Mouse (Mus musculus) ES-Bruce4 (cell line): ENCODE results near the gene Ctdnep1. TPM values are rescaled to one million over a fixed set of nuclear protein-coding genes. Genes with fewer than 3 reads are reported as not detected.

Source experiments
- H3K27ac ChIP-seq: 2 replicates; pipeline ENCODE4 v1.5.1; 2012; ENCODE audit warnings: low read length, inconsistent platforms; ENCODE audit not compliant: insufficient read depth
- H3K27me3 ChIP-seq: 2 replicates; pipeline ENCODE4 v1.6.1; 2012; ENCODE audit warnings: mild to moderate bottlenecking, low read length, inconsistent platforms; ENCODE audit not compliant: control insufficient read depth, poor library complexity, insufficient read depth, severe bottlenecking
- H3K36me3 ChIP-seq: 2 replicates; pipeline ENCODE4 v1.6.1; 2012; ENCODE audit warnings: inconsistent platforms, mild to moderate bottlenecking, low read length, moderate library complexity; ENCODE audit not compliant: control insufficient read depth, poor library complexity, insufficient read depth, severe bottlenecking
- H3K4me1 ChIP-seq: one replicate; pipeline ENCODE4 v1.8.1; 2011; ENCODE audit warnings: low read length; ENCODE audit not compliant: control insufficient read depth, insufficient read depth
- H3K4me3 ChIP-seq: 2 replicates; pipeline ENCODE4 v1.5.1; 2011; ENCODE audit warnings: low read depth, mild to moderate bottlenecking, low read length
- H3K9ac ChIP-seq: 2 replicates; pipeline ENCODE4 v1.6.1; 2012; ENCODE audit warnings: low read depth, mild to moderate bottlenecking, inconsistent platforms; ENCODE audit not compliant: poor library complexity, severe bottlenecking
- H3K9me3 ChIP-seq: replicated peaks from 2 replicates; pipeline ENCODE4 v1.6.1; 2012; ENCODE audit warnings: mild to moderate bottlenecking, low read length, inconsistent platforms; ENCODE audit not compliant: control insufficient read depth, poor library complexity, insufficient read depth, severe bottlenecking
- CTCF ChIP-seq: IDR thresholded peaks from one replicate; pipeline ENCODE4 v1.8.1; 2011; ENCODE audit warnings: low read depth, low read length
- EP300 ChIP-seq: IDR thresholded peaks from 2 replicates; pipeline ENCODE4 v1.6.1; 2011; ENCODE audit warnings: low read depth, low read length; ENCODE audit not compliant: insufficient read depth
- POLR2A ChIP-seq: IDR thresholded peaks from one replicate; pipeline ENCODE4 v1.8.1; 2011; ENCODE audit warnings: low read length; ENCODE audit not compliant: insufficient read depth
- polyA plus RNA-seq: library from polyadenylated mRNA; stranded (reverse); fragments of >200 nt; gene quantifications from 2 replicates; pipeline ENCODE4 v1.2.4, GENCODE M21; 2011; ENCODE audit warnings: low read depth; ENCODE audit not compliant: missing spikeins, insufficient read depth, insufficient read length

The Ctdnep1 gene
- polyA plus RNA-seq, 1 experiment = 61.9 TPM

GRCm38 (mm10) chr11:70010033-70010432, 29.1 kb downstream of the Ctdnep1 start:
- H3K27me3 ChIP-seq = no peaks in the 10 kb centered on the region
- no peak overlapping the region for H3K27ac ChIP-seq
- no peaks in the 10 kb centered on the region for H3K4me1 ChIP-seq
- H3K9ac ChIP-seq = no peak overlapping the region
- TF ChIP-seq POLR2A (no peak), EP300 (no peak), CTCF (no peak)
- H3K4me3 ChIP-seq = no peak overlapping the region
- H3K9me3 ChIP-seq = no peaks in the 10 kb centered on the region
- H3K36me3 ChIP-seq = peaks cover 61% of the 10 kb centered on the region

DNA sequence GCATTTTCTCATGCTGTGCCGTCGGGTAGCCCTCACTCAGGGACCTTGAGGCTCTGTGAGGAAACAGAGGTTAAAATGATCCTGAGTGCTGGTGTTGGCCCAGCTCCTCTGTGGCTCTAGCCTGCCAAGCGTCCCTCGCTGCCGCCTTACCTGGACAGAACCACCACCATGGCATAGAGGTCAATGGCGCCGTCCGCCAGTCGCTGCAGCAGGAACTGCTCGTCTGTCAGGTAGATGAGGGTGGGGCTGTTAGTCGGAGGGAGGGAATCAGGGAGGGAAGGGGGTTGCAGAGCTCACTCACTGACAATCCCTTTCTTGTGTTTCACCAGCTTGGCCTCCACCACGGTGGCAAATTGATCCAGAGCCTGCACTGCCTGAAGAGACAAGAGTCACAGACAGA, 29.6 kb downstream of the Ctdnep1 start:
- Histone ChIP-seq H3K9me3 (no peaks in the 10 kb centered on the region), H3K4me3 (no peak overlapping the region), H3K36me3 (peaks cover 57% of the 10 kb centered on the region), H3K4me1 (no peaks in the 10 kb centered on the region), H3K27me3 (no peaks in the 10 kb centered on the region), H3K27ac (no peak overlapping the region), H3K9ac (no peak overlapping the region)
- TF ChIP-seq POLR2A (no peak), EP300 (no peak), CTCF (no peak)

- peaks cover 53% of the 10 kb centered on the region for H3K36me3 ChIP-seq
Observed at GRCm38 (mm10) chr11:70010961-70011360, 30.0 kb downstream of the Ctdnep1 start.

DNA sequence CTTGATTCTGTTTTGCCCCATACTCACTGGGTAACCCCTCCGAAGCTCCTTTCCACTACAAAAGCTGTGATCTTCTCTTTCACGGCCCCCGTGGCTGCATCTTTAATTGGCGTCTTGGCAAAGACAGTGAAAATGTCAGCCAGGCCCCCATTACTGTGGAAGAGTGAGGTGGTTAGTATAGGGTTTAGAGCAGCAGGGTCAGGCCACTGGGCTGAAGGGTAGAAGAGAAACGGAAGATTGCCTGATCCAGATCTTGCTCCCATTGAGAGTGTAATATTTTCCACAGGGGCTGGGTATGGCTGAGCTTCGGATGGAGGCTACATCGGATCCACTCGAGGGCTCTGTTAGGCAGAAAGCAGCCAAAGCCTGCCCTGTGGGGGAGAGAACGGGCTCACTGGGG, 32.0 kb downstream of the Ctdnep1 start:
- H3K9ac ChIP-seq = no peak overlapping the region
- H3K27me3 ChIP-seq = no peaks in the 10 kb centered on the region
- no peak overlapping the region for H3K4me3 ChIP-seq
- no peaks in the 10 kb centered on the region for H3K9me3 ChIP-seq
- no peak overlapping the region for H3K27ac ChIP-seq
- TF ChIP-seq POLR2A (no peak), EP300 (no peak), CTCF (no peak)
- peaks cover 34% of the 10 kb centered on the region for H3K36me3 ChIP-seq
- H3K4me1 ChIP-seq = no peaks in the 10 kb centered on the region

More at GRCm38 (mm10) chr11:70010961-70011360, 30.0 kb downstream of the Ctdnep1 start:
- H3K27ac ChIP-seq = no peak overlapping the region
- H3K9ac ChIP-seq = no peak overlapping the region
- no peak overlapping the region for H3K4me3 ChIP-seq
- TF ChIP-seq EP300 (no peak), CTCF (no peak), POLR2A (no peak)
- H3K4me1 ChIP-seq = no peaks in the 10 kb centered on the region
- no peaks in the 10 kb centered on the region for H3K9me3 ChIP-seq
- no peaks in the 10 kb centered on the region for H3K27me3 ChIP-seq

- Histone ChIP-seq H3K27me3 (no peaks in the 10 kb centered on the region), H3K27ac (no peak overlapping the region), H3K4me1 (no peaks in the 10 kb centered on the region), H3K4me3 (no peak overlapping the region), H3K9me3 (no peaks in the 10 kb centered on the region), H3K36me3 (peaks cover 30% of the 10 kb centered on the region), H3K9ac (no peak overlapping the region)
- TF ChIP-seq POLR2A (no peak), EP300 (no peak), CTCF (no peak)
Observed at GRCm38 (mm10) chr11:70013408-70013807, 32.5 kb downstream of the Ctdnep1 start.

DNA sequence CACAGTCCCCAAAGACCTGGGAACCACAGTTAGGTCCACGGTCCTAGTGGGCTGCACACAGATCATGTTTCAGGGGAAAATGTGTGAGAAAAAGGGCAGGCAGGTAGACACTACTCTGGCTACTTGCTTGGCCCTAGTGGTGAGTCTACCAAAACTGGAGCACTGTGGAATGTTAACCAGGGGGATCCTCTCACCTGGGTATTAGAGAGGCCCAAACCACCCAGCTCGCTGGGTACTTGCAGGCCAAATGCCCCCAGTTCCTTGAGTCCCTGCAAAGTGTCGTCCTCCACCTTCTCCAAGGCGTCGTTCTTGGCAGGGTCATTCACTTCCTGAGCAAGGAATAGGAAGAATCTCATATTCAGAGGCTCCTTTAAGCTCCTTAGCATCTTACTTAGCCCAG, 33.1 kb downstream of the Ctdnep1 start:
- no peaks in the 10 kb centered on the region for H3K9me3 ChIP-seq
- peaks cover 23% of the 10 kb centered on the region for H3K36me3 ChIP-seq
- no peaks in the 10 kb centered on the region for H3K4me1 ChIP-seq
- no peaks in the 10 kb centered on the region for H3K27me3 ChIP-seq
- no peak overlapping the region for H3K9ac ChIP-seq
- no peak for TF ChIP-seq CTCF
- TF ChIP-seq POLR2A = no peak
- no peak for TF ChIP-seq EP300
- H3K27ac ChIP-seq = no peak overlapping the region
- H3K4me3 ChIP-seq = no peak overlapping the region
